ENCODE assay signal across 11 mouse cellular contexts in genomic region chr9:110999856-111000255, GRCm38 (mm10). TPM values are rescaled to one million over a fixed set of nuclear protein-coding genes. Genes with fewer than 3 reads are reported as not detected.
DNase-seq lines count a peak whose midpoint lies in the region; ATAC-seq and TF ChIP-seq lines count a peak whose summit lies in the region.
"Had no signal": no experiment of that assay in that cellular context is flagged by ENCODE, and none has a peak within 500 bp of the region (broad histone marks: within the 10 kb centered on the region; RNA-seq: fewer than 3 reads in every experiment).

No protein-coding gene starts in this region.

- no peaks in the 10 kb centered on the region for H3K27me3 ChIP-seq in kidney, adult 2 months (replicated peaks; ENCODE audit: control insufficient read depth, insufficient read depth, low read length)
- no peaks in the 10 kb centered on the region for H3K27me3 ChIP-seq in kidney, embryonic 14.5 days (ENCODE audit: control insufficient read depth, insufficient read depth, low read length)
- no peaks in the 10 kb centered on the region for H3K27me3 ChIP-seq in small intestine, adult 2 months (ENCODE audit: control insufficient read depth, insufficient read depth, low read length)
- H3K27me3 ChIP-seq: heart, embryonic 13.5 days; liver, embryonic 13.5 days had no signal

- 0 out of 2 replicates have a peak, but pooled peaks cover 4% of the 10 kb centered on the region for H3K4me1 ChIP-seq in kidney, adult 2 months (ENCODE audit: control insufficient read depth, insufficient read depth, low read length)
- H3K4me1 ChIP-seq in kidney, embryonic 14.5 days (ENCODE audit: control insufficient read depth, insufficient read depth, low read length) = no peaks in the 10 kb centered on the region
- peaks cover 27% of the 10 kb centered on the region for H3K4me1 ChIP-seq in small intestine, adult 2 months (ENCODE audit: control insufficient read depth, insufficient read depth, insufficient read length, low read length)

- ATAC-seq in kidney, embryonic 14.5 days (ENCODE audit: low FRiP score, low TSS enrichment) = no peak
- ATAC-seq in frontal cortex, adult (ENCODE audit: low TSS enrichment) = no peak

- DNase-seq in kidney, adult 2 months = peak; percentile 81
- DNase-seq in fibroblast of lung, adult 2 months (ENCODE audit: low read depth) = peak; percentile 36
- DNase-seq in kidney, postnatal 10 days = peak; percentile 57
- DNase-seq in left cerebral cortex, adult 18-20 months (ENCODE audit: low spot score in 2 of 2) = no peak
- DNase-seq: cerebellum, adult 2 months; liver, embryonic 13.5 days had no signal

- H3K27ac ChIP-seq in kidney, adult 2 months (ENCODE audit: insufficient read depth, low read depth, low read length) = no peak overlapping the region
- no peak overlapping the region for H3K27ac ChIP-seq in kidney, embryonic 14.5 days (ENCODE audit: low read depth, low read length)
- peak overlapping the region; percentile 83 for H3K27ac ChIP-seq in small intestine, adult 2 months (ENCODE audit: insufficient read depth, low read depth, low read length)
- H3K27ac ChIP-seq: heart, embryonic 13.5 days; liver, embryonic 13.5 days had no signal

- H3K36me3 ChIP-seq in kidney, adult 2 months (ENCODE audit: control insufficient read depth, insufficient read depth, low read length) = no peaks in the 10 kb centered on the region
- no peaks in the 10 kb centered on the region for H3K36me3 ChIP-seq in kidney, embryonic 14.5 days (ENCODE audit: control insufficient read depth, insufficient read depth, low read length)
- H3K36me3 ChIP-seq in small intestine, adult 2 months (ENCODE audit: control insufficient read depth, insufficient read depth, low read length) = no peaks in the 10 kb centered on the region
- H3K36me3 ChIP-seq: heart, embryonic 13.5 days; liver, embryonic 13.5 days had no signal

- 57% methylated on average over 10 of the region's 10 CpGs for WGBS in kidney, adult 2 months
- 77% methylated on average over 10 of the region's 10 CpGs for WGBS in kidney, embryonic 14.5 days
- WGBS in small intestine, adult 2 months = 46% methylated on average over 10 of the region's 10 CpGs

- H3K4me2 ChIP-seq in kidney, embryonic 14.5 days (replicated peaks; ENCODE audit: low read depth, low read length) = no peak overlapping the region
- H3K4me2 ChIP-seq: heart, embryonic 13.5 days; liver, embryonic 13.5 days had no signal

- H3K9ac ChIP-seq in kidney, embryonic 14.5 days (ENCODE audit: low read depth, low read length) = no peak overlapping the region
- H3K9ac ChIP-seq: heart, embryonic 13.5 days; liver, embryonic 13.5 days had no signal

- no peak for TF ChIP-seq POLR2A in kidney, adult 2 months (IDR thresholded peaks at IDR 0.05; ENCODE audit: low read depth, low read length)
- TF ChIP-seq POLR2A in small intestine, adult 2 months (IDR thresholded peaks at IDR 0.05; ENCODE audit: low read depth, low read length) = no peak

- no peaks in the 10 kb centered on the region for H3K9me3 ChIP-seq in kidney, embryonic 14.5 days (ENCODE audit: control insufficient read depth, low read length)
- H3K9me3 ChIP-seq: heart, embryonic 13.5 days; liver, embryonic 13.5 days had no signal

- no peak overlapping the region for H3K4me3 ChIP-seq in kidney, adult 2 months (ENCODE audit: insufficient read depth, low read depth, low read length)
- H3K4me3 ChIP-seq in kidney, embryonic 14.5 days (ENCODE audit: low read length) = no peak overlapping the region
- no peak overlapping the region for H3K4me3 ChIP-seq in small intestine, adult 2 months (ENCODE audit: low read depth, low read length)
- H3K4me3 ChIP-seq: heart, embryonic 13.5 days; liver, embryonic 13.5 days had no signal

- no peak for TF ChIP-seq CTCF in kidney, adult 2 months (conservative IDR thresholded peaks at IDR 0.05; ENCODE audit: insufficient read depth, insufficient read length, low read depth, low read length)
- TF ChIP-seq CTCF in small intestine, adult 2 months (IDR thresholded peaks at IDR 0.05; ENCODE audit: extremely low read depth, insufficient read length, insufficient replicate concordance, low read depth, low read length) = no peak

RNA-seq across cellular contexts. Expression of gene Rtp3, which starts 9.5 kb away (rescaled TPM):
- 9.8 and 11.4 TPM in 2 replicates for polyA plus RNA-seq in kidney, adult 2 months (2012; rRNA removed)
- polyA plus RNA-seq in kidney, embryonic 14.5 days (2014; fragmentation: Nextera tagmentation; extraction: Ambion mirVana) = 0.32 TPM in 1 of 2 replicates, not detected in the other
- 0.72 and 0.74 TPM in 2 replicates for polyA plus RNA-seq in small intestine, adult 2 months (2012; rRNA removed)
- total RNA-seq in left cerebral cortex, adult 18-20 months (2021) = under 1 TPM; 0.37 to 0.79 TPM
- polyA plus RNA-seq: forebrain, embryonic 11.5 days had no signal

RNA-seq across cellular contexts. Expression of gene Ltf, which starts 19.2 kb away (rescaled TPM):
- 0.39 and 0.63 TPM in 2 replicates for polyA plus RNA-seq in kidney, adult 2 months (2012; rRNA removed)
- 0.31 and 0.41 TPM in 2 replicates for polyA plus RNA-seq in kidney, embryonic 14.5 days (2014; fragmentation: Nextera tagmentation; extraction: Ambion mirVana)
- polyA plus RNA-seq in small intestine, adult 2 months (2012; rRNA removed) = 0.29 and 1.9 TPM in 2 replicates
- total RNA-seq in left cerebral cortex, adult 18-20 months (2021) = under 1 TPM in 1 of 2 experiments, not detected in 1; 0.72 TPM

RNA-seq across cellular contexts. Expression of gene Lrrc2, which starts 48.5 kb away (rescaled TPM):
- polyA plus RNA-seq in kidney, adult 2 months (2012; rRNA removed) = 0.05 and 0.56 TPM in 2 replicates
- polyA plus RNA-seq in kidney, embryonic 14.5 days (2014; fragmentation: Nextera tagmentation; extraction: Ambion mirVana) = 0.15 TPM in 1 of 2 replicates, not detected in the other
- polyA plus RNA-seq in small intestine, adult 2 months (2012; rRNA removed) = not detected in 2 replicates
- 1 to 10 TPM in 1 of 2 experiments, under 1 TPM in 1; 0.88 to 1.2 TPM for total RNA-seq in left cerebral cortex, adult 18-20 months (2021)

RNA-seq across cellular contexts. Expression of gene Tdgf1, which starts 53.9 kb away (rescaled TPM):
- not detected in 2 replicates for polyA plus RNA-seq in kidney, adult 2 months (2012; rRNA removed)
- not detected in 2 replicates for polyA plus RNA-seq in kidney, embryonic 14.5 days (2014; fragmentation: Nextera tagmentation; extraction: Ambion mirVana)
- not detected in 2 replicates for polyA plus RNA-seq in small intestine, adult 2 months (2012; rRNA removed)
- total RNA-seq in left cerebral cortex, adult 18-20 months (2021) = under 1 TPM; 0.26 to 0.52 TPM
- polyA plus RNA-seq: forebrain, embryonic 11.5 days; heart, embryonic 13.5 days; liver, embryonic 13.5 days had no signal

RNA-seq across cellular contexts. Expression of gene Ccrl2, which starts 57.5 kb away (rescaled TPM):
- polyA plus RNA-seq in kidney, adult 2 months (2012; rRNA removed) = 11.1 and 13.8 TPM in 2 replicates
- 0.61 and 0.83 TPM in 2 replicates for polyA plus RNA-seq in kidney, embryonic 14.5 days (2014; fragmentation: Nextera tagmentation; extraction: Ambion mirVana)
- 1.8 and 3.4 TPM in 2 replicates for polyA plus RNA-seq in small intestine, adult 2 months (2012; rRNA removed)
- 1 to 10 TPM in 1 of 2 experiments, under 1 TPM in 1; 0.82 to 1.2 TPM for total RNA-seq in left cerebral cortex, adult 18-20 months (2021)

Comparison
In these comparisons a context has a peak if more than half of its experiments do, and no peak if none do; other contexts are left out.
1. DNase-seq: peak in kidney, adult 2 months (single experiment), fibroblast of lung, adult 2 months (single experiment) and kidney, postnatal 10 days (single experiment); none in left cerebral cortex, adult 18-20 months (0 of 2).